Mouse (Mus musculus): ENCODE results near the gene Irx1. TPM values are rescaled to one million over a fixed set of nuclear protein-coding genes. Genes with fewer than 3 reads are reported as not detected.
A peak's percentile ranks its signal among the peaks of the same experiment; 100 is the strongest.

The Irx1 gene
- polyA plus RNA-seq (2012; rRNA removed), result 57.2 and 102 TPM in 2 replicates

GRCm38 (mm10) chr13:71963356-71964351 lies at the start of gene Irx1:
Gene Irx1, minus strand, starts transcription at chr13:71963723.
- peak; percentile 36; the same call in 1 of the 2 replicates for TF ChIP-seq POLR2A (IDR thresholded peaks at IDR 0.05; ENCODE audit: borderline replicate concordance, extremely low read depth, insufficient read depth, insufficient read length, poor library complexity, severe bottlenecking)
- no peak for TF ChIP-seq CTCF (IDR thresholded peaks at IDR 0.05; ENCODE audit: borderline replicate concordance, extremely low read depth, insufficient read depth, insufficient read length)
- peak; percentile 82 for DNase-seq (ENCODE audit: low read depth)

- TF ChIP-seq CTCF (IDR thresholded peaks at IDR 0.05; ENCODE audit: borderline replicate concordance, extremely low read depth, insufficient read depth, insufficient read length) (no peak), POLR2A (IDR thresholded peaks at IDR 0.05; ENCODE audit: borderline replicate concordance, extremely low read depth, insufficient read depth, insufficient read length, poor library complexity, severe bottlenecking) (no peak)
- no peak for DNase-seq (ENCODE audit: low read depth)
Measured at GRCm38 (mm10) chr13:71979932-71980655, 16.6 kb upstream of the Irx1 start.

- DNase-seq (ENCODE audit: low read depth), result no peak
- TF ChIP-seq CTCF (IDR thresholded peaks at IDR 0.05; ENCODE audit: borderline replicate concordance, extremely low read depth, insufficient read depth, insufficient read length), result no peak
- TF ChIP-seq POLR2A (IDR thresholded peaks at IDR 0.05; ENCODE audit: borderline replicate concordance, extremely low read depth, insufficient read depth, insufficient read length, poor library complexity, severe bottlenecking), result no peak
Measured at GRCm38 (mm10) chr13:71975753-71976152, 12.2 kb upstream of the Irx1 start.

GRCm38 (mm10) chr13:71968286-71968685 lies 4.8 kb upstream of the Irx1 start:
- peak; percentile 67 for DNase-seq (ENCODE audit: low read depth)
- TF ChIP-seq CTCF (IDR thresholded peaks at IDR 0.05; ENCODE audit: borderline replicate concordance, extremely low read depth, insufficient read depth, insufficient read length) (no peak), POLR2A (IDR thresholded peaks at IDR 0.05; ENCODE audit: borderline replicate concordance, extremely low read depth, insufficient read depth, insufficient read length, poor library complexity, severe bottlenecking) (no peak)

DNA sequence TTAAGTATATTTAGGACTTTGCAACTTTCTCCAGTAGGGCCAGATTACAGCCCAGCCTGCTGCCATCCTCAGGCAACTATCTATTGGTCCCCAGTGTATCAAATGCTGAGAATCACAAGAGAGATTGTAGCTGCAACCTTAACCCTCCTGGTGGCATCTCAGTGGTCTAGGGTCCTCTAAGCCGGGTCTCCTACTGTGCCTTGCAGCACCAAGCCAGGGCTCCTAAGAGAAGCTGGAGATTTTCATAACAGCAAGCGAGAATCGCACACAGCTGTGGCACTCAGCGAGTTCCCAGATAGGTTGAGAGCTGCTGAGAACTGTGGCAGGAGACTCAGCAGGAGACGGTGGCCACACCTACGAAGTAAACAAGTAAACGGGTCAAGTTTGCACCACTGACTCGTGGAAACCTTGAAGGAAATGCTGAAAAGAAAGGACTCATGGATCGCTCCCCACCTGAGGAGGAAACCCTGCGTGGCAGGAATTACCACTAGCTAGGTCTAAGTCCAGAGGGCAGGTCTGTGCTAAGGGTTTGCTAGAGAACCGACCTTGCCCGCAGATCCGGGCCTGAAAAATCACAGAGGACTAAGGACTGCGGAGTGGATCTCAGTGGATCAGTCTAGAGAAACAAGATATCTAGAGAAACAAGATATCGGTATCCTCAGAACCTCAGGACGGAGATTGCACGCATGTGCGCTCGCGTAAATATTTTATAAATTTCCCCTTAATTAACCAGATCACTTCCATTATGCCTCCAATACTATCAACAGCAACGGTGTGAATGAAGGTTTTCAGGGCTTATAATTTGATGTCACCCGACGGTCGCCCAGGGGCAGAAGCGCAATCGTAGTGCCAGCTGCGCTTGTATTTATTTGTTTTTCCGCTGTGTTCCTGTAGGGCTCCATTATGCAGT lies 4.1 kb upstream of the Irx1 start:
- DNase-seq (ENCODE audit: low read depth), result peak; percentile 18
- TF ChIP-seq CTCF (IDR thresholded peaks at IDR 0.05; ENCODE audit: borderline replicate concordance, extremely low read depth, insufficient read depth, insufficient read length), result no peak
- TF ChIP-seq POLR2A (IDR thresholded peaks at IDR 0.05; ENCODE audit: borderline replicate concordance, extremely low read depth, insufficient read depth, insufficient read length, poor library complexity, severe bottlenecking), result no peak

DNA sequence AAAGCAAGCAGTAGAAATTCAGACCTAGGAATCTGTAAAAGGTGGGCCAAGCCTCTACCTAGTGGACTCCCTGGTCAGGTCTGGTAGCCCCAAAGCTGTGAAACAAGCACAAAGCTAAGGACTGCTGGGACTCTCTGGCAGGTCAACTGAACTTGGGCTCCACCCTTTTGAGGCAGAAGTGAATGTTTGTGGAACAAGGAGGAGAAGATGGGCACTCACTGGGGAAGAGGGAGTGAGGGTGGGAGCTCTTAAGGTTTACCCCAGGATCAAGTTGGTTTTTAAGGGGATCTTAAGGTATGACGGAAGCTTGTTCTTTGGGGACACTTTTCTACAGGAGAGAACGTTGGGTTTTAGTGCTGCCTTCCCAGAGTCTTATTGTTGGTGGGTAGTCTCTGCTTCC lies 3.1 kb upstream of the Irx1 start:
- DNase-seq (ENCODE audit: low read depth), result no peak
- TF ChIP-seq CTCF (IDR thresholded peaks at IDR 0.05; ENCODE audit: borderline replicate concordance, extremely low read depth, insufficient read depth, insufficient read length) (no peak), POLR2A (IDR thresholded peaks at IDR 0.05; ENCODE audit: borderline replicate concordance, extremely low read depth, insufficient read depth, insufficient read length, poor library complexity, severe bottlenecking) (no peak)

DNA sequence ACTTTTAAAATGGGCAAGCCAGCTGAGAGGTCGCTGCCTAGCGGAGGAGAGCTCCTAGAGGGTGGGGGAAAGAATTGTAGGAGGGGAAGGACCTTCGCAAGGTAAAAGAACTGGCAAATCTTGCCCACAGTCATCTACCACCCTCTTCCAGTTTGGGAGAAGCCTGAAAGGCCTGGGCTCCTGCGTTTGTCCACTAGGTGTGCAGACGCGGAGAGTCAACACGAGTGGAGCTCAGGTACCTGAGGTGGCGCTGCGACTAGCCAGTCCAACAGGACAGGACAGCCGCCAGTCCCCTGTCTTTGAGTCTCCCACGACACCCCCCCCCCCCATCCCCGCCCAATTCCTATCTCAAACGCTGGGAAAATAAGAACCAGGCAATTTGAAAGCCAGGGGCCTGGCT lies 843 bp upstream of the Irx1 start:
- peak; percentile 35 for DNase-seq (ENCODE audit: low read depth)
- TF ChIP-seq CTCF (IDR thresholded peaks at IDR 0.05; ENCODE audit: borderline replicate concordance, extremely low read depth, insufficient read depth, insufficient read length), result peak; percentile 20; the same call in 1 of the 2 replicates
- no peak for TF ChIP-seq POLR2A (IDR thresholded peaks at IDR 0.05; ENCODE audit: borderline replicate concordance, extremely low read depth, insufficient read depth, insufficient read length, poor library complexity, severe bottlenecking)

DNA sequence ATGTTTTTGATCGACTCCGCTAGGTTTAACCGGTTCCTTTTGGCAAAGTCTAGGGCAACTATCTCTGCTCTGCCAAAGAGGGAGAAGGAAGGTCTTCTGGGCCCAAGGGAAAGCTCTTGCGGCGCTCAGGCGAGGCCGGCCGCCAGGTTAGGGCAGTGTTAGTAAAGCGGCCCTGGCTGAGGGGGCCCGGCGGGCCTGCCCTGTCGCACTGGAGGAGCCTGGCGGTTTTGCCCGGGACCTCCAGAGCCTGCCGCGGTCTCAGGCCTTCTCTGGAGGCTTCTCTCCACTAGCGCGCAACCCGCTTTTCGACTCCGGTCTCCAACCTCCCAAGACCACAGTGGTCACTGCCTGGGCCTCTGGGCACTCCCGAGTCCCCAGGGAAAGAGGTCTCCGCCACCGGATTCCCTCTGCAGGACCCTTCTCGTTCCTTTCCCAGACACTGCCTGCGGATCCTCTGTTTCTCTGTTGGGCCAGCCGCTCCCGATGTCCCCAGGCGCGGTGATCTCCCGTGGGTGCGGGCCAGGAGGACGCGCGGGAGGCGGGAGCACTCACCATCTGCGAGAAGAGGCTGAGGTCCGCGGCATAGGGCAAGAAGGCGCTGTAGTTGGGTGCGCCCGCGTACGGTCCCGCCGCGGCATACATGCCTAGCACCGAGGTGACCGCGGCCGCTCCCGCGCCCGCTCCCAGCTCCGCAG lies 715 bp downstream of the Irx1 start:
- TF ChIP-seq CTCF (IDR thresholded peaks at IDR 0.05; ENCODE audit: borderline replicate concordance, extremely low read depth, insufficient read depth, insufficient read length) (no peak), POLR2A (IDR thresholded peaks at IDR 0.05; ENCODE audit: borderline replicate concordance, extremely low read depth, insufficient read depth, insufficient read length, poor library complexity, severe bottlenecking) (no peak)
- DNase-seq (ENCODE audit: low read depth), result peak; percentile 49

DNA sequence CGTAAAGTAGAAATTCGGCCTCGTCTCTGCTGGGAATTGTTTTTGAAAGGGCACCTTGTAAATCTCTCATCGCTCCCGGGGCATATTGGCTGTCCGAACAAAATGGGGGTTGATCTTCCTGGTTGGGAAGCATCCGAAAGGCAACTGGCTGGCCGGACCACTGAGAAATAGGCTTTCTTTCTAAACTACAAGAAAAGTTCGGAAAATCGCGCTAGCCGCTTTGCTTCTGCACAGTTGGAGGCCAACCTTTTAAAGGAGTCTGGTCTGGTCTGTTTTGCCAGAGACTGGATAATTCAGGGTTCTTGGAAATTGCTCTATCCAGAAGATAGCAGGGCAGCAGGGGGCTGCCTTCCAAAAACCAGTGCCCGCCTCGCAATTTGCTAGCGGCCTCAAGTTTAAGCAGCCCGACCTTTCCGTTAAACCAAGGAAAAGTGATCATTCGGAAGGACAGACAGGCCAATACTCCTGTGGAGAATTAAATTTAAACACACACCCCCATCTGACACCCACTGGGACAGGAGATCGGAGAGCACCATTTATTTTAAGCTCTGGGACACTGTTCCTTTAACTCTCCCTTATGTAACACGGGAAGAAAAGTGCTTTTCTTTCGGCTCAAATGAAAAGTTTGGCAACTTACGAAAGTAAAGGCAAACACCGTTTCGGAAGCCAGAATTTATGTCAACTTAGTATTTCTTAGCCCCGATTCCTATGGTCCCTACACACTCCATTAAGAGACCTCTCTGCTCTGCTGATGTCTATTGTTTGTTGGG lies 1.4 kb downstream of the Irx1 start:
- no peak for TF ChIP-seq POLR2A (IDR thresholded peaks at IDR 0.05; ENCODE audit: borderline replicate concordance, extremely low read depth, insufficient read depth, insufficient read length, poor library complexity, severe bottlenecking)
- no peak for TF ChIP-seq CTCF (IDR thresholded peaks at IDR 0.05; ENCODE audit: borderline replicate concordance, extremely low read depth, insufficient read depth, insufficient read length)
- DNase-seq (ENCODE audit: low read depth), result peak; percentile 52
